Mouse (Mus musculus): ENCODE results near the gene 9930104L06Rik. TPM values are rescaled to one million over a fixed set of nuclear protein-coding genes. Genes with fewer than 3 reads are reported as not detected.
A peak's percentile ranks its signal among the peaks of the same experiment; 100 is the strongest.
"Not testable (repeated sequence)": the region's sequence is repeated elsewhere in the genome, so short reads cannot be mapped to it uniquely, and the experiment has no call there.

The 9930104L06Rik gene
- polyA plus RNA-seq, 1 experiment from 2014 or later = 5.1 TPM

GRCm38 (mm10) chr4:124905417-124905816, 31.4 kb upstream of the 9930104L06Rik start:
- Histone ChIP-seq H3K27ac (replicated peaks; ENCODE audit: low read depth, low read length) (no peak overlapping the region), H3K4me3 (ENCODE audit: low read depth, low read length) (no peak overlapping the region), H3K4me2 (ENCODE audit: low read depth, severe bottlenecking) (no peak overlapping the region), H3K9me3 (ENCODE audit: control insufficient read depth, low read length) (no peaks in the 10 kb centered on the region), H3K4me1 (ENCODE audit: control insufficient read depth, insufficient read depth, low read length) (peaks cover 7% of the 10 kb centered on the region), H3K27me3 (ENCODE audit: control insufficient read depth, insufficient read depth, low read length) (0 out of 2 replicates have a peak, but pooled peaks cover 3% of the 10 kb centered on the region), H3K36me3 (ENCODE audit: control insufficient read depth, insufficient read depth, low read length) (no peaks in the 10 kb centered on the region), H3K9ac (ENCODE audit: low read length) (no peak overlapping the region)
- 60% methylated on average over 4 of the region's 4 CpGs for WGBS
- no peak for ATAC-seq (ENCODE audit: insufficient number of reproducible peaks, low FRiP score, low TSS enrichment, low read depth)
- no peak for DNase-seq (ENCODE audit: low spot score)

DNA sequence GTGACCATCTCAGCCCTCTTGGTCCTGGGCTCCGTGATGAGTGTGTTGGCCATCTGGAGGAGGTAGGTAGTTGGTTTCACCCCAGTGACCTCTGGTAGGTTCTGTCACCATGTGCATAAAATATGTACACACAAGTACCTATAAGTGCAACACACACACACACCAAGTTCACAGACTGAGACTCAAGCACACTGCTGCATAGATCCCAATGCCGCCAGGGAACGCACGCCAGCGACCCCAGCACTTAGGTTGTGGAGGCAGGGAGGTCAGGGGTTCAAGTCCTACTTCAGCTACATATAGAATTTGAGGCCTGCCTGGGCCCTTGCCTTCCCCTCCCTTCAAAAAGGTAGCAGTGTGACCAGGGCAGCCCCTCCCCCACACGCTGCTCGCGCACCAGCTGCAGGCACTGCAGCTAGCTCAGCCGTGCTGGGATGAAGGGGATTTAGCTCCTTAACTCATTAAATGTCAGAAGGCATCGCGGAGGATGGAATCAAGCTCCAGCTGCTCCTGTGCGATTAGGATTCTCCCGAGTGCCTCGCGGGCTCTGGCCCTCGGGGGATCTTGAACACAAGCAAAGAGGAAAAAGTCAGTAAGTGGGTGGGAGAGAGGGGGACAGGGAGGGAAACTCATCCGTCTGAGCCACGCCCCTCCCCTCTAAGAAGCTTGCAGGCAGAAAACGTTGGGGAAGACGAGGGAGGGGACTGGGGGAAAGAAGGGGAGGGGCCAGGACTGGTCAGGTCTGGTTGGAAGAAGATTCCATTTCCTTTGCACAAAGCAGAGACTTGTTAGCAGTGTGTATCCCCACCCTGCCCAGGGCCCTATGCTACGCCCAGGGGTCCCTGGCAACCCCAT, 30.7 kb upstream of the 9930104L06Rik start:
- ATAC-seq (ENCODE audit: insufficient number of reproducible peaks, low FRiP score, low TSS enrichment, low read depth) = peak; percentile 73
- H3K27ac ChIP-seq (replicated peaks; ENCODE audit: low read depth, low read length) = no peak overlapping the region
- H3K4me2 ChIP-seq (ENCODE audit: low read depth, severe bottlenecking) = peak overlapping the region; percentile 46
- H3K27me3 ChIP-seq (ENCODE audit: control insufficient read depth, insufficient read depth, low read length) = 0 out of 2 replicates have a peak, but pooled peaks cover 3% of the 10 kb centered on the region
- no peaks in the 10 kb centered on the region for H3K36me3 ChIP-seq (ENCODE audit: control insufficient read depth, insufficient read depth, low read length)
- peak overlapping the region; percentile 18 for H3K4me3 ChIP-seq (ENCODE audit: low read depth, low read length)
- H3K9me3 ChIP-seq (ENCODE audit: control insufficient read depth, low read length) = no peaks in the 10 kb centered on the region
- 7% methylated on average over 21 of the region's 21 CpGs for WGBS
- peak; percentile 81 for DNase-seq (ENCODE audit: low spot score)
- peaks cover 7% of the 10 kb centered on the region for H3K4me1 ChIP-seq (ENCODE audit: control insufficient read depth, insufficient read depth, low read length)
- H3K9ac ChIP-seq (ENCODE audit: low read length) = no peak overlapping the region

DNA sequence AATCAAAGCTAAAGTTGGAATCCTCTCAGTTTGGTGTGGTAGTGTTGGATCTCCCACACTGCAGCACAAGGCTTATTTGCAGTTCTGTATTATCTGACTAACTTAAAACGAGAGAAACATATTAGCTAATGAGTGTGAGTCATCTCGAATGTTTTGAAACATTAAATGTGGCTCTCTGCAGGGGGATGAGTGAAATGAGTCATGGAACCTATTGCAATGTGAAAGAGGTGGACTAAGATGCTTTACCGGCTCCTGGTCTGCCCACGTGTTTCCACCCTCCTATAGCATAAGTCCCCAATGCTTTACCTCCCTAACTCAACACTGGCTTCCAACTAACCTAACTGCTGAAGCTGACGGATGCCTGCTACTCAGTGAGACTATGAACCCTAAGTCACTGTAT, 8.7 kb upstream of the 9930104L06Rik start:
- Histone ChIP-seq H3K9ac (ENCODE audit: low read length) (no peak overlapping the region), H3K4me1 (ENCODE audit: control insufficient read depth, insufficient read depth, low read length) (no peaks in the 10 kb centered on the region), H3K36me3 (ENCODE audit: control insufficient read depth, insufficient read depth, low read length) (peaks cover 14% of the 10 kb centered on the region; the same call in 1 of the 2 replicates), H3K4me3 (ENCODE audit: low read depth, low read length) (no peak overlapping the region), H3K27me3 (ENCODE audit: control insufficient read depth, insufficient read depth, low read length) (no peaks in the 10 kb centered on the region), H3K27ac (replicated peaks; ENCODE audit: low read depth, low read length) (no peak overlapping the region), H3K9me3 (ENCODE audit: control insufficient read depth, low read length) (no peaks in the 10 kb centered on the region), H3K4me2 (ENCODE audit: low read depth, severe bottlenecking) (no peak overlapping the region)
- ATAC-seq (ENCODE audit: insufficient number of reproducible peaks, low FRiP score, low TSS enrichment, low read depth) (no peak), DNase-seq (ENCODE audit: low spot score) (no peak)
- 93% methylated on average over 5 of the region's 5 CpGs for WGBS

DNA sequence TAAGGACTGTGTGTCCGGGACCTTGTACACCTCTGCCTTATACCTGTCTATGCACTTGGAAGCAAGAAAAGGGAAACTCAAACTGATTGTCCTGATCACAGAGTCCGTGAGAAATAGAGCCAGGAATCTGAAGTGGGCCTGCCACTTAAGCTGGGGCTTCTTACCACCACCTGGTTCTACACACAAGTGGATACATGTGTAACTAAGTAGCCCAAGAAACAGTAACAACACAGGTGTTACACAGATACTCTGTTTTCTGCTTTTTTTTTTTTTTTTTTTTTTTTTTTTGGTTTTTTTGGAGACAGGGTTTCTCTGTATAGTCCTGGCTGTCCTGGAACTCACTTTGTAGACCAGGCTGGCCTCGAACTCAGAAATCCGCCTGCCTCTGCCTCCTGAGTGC, 2.4 kb downstream of the 9930104L06Rik start, which contains the start of gene Cdca8:
TSS of gene Cdca8 (minus strand) at position 101 of the 400 bp plus-strand sequence.
- H3K4me3 ChIP-seq (ENCODE audit: low read depth, low read length) = 0 out of 2 replicates have a peak within 1 kb of the TSS, but pooled peaks have one; percentile 8
- over 99% methylated on average over 4 of the region's 4 CpGs for WGBS
- not testable (repeated sequence) for H3K9ac ChIP-seq (ENCODE audit: low read length); H3K27me3 ChIP-seq (ENCODE audit: control insufficient read depth, insufficient read depth, low read length); ATAC-seq (ENCODE audit: insufficient number of reproducible peaks, low FRiP score, low TSS enrichment, low read depth); DNase-seq (ENCODE audit: low spot score); H3K27ac ChIP-seq (replicated peaks; ENCODE audit: low read depth, low read length); H3K36me3 ChIP-seq (ENCODE audit: control insufficient read depth, insufficient read depth, low read length); H3K9me3 ChIP-seq (ENCODE audit: control insufficient read depth, low read length); H3K4me2 ChIP-seq (ENCODE audit: low read depth, severe bottlenecking)
- peaks cover 12% of the 10 kb centered on the region for H3K4me1 ChIP-seq (ENCODE audit: control insufficient read depth, insufficient read depth, low read length)

DNA sequence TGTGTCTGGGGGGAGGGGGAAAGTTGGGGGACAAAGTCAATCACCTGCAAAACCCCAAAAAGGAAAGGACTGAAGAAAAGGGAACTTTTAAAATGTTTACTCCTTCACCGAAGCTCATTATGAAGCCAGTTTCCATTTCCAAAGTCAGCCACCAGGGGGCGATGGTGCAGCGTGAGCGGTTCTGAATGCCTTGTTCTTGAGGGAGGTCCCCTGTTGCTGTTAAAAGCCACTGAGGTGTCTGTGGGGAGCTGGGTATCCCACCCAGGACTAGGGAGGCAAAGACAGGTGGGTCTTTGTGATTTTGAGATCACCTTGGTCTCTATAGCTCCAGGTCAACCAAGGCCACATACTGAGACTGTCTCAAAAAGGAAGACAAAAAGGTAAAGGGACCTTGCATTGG, 6.2 kb downstream of the 9930104L06Rik start:
- H3K4me2 ChIP-seq (ENCODE audit: low read depth, severe bottlenecking) = no peak overlapping the region
- H3K9ac ChIP-seq (ENCODE audit: low read length) = no peak overlapping the region
- DNase-seq (ENCODE audit: low spot score) (peak; percentile 95), ATAC-seq (ENCODE audit: insufficient number of reproducible peaks, low FRiP score, low TSS enrichment, low read depth) (no peak)
- peaks cover 16% of the 10 kb centered on the region for H3K27me3 ChIP-seq (ENCODE audit: control insufficient read depth, insufficient read depth, low read length)
- no peak overlapping the region for H3K27ac ChIP-seq (replicated peaks; ENCODE audit: low read depth, low read length)
- H3K4me3 ChIP-seq (ENCODE audit: low read depth, low read length) = no peak overlapping the region
- no peaks in the 10 kb centered on the region; the same call in 1 of the 2 replicates for H3K4me1 ChIP-seq (ENCODE audit: control insufficient read depth, insufficient read depth, low read length)
- peaks cover 8% of the 10 kb centered on the region; the same call in 1 of the 2 replicates for H3K36me3 ChIP-seq (ENCODE audit: control insufficient read depth, insufficient read depth, low read length)
- WGBS = 8% methylated on average over 4 of the region's 4 CpGs
- H3K9me3 ChIP-seq (ENCODE audit: control insufficient read depth, low read length) = no peaks in the 10 kb centered on the region

- no peak for ATAC-seq (ENCODE audit: insufficient number of reproducible peaks, low FRiP score, low TSS enrichment, low read depth)
- Histone ChIP-seq H3K4me3 (ENCODE audit: low read depth, low read length) (no peak overlapping the region), H3K9ac (ENCODE audit: low read length) (no peak overlapping the region), H3K36me3 (ENCODE audit: control insufficient read depth, insufficient read depth, low read length) (peaks cover 4% of the 10 kb centered on the region; the same call in 1 of the 2 replicates), H3K27ac (replicated peaks; ENCODE audit: low read depth, low read length) (no peak overlapping the region), H3K9me3 (ENCODE audit: control insufficient read depth, low read length) (no peaks in the 10 kb centered on the region), H3K27me3 (ENCODE audit: control insufficient read depth, insufficient read depth, low read length) (peaks cover 22% of the 10 kb centered on the region), H3K4me1 (ENCODE audit: control insufficient read depth, insufficient read depth, low read length) (no peaks in the 10 kb centered on the region), H3K4me2 (ENCODE audit: low read depth, severe bottlenecking) (no peak overlapping the region)
- DNase-seq (ENCODE audit: low spot score) = no peak
- 51% methylated on average over 5 of the region's 5 CpGs for WGBS
Observed at GRCm38 (mm10) chr4:124943781-124944180, 6.9 kb downstream of the 9930104L06Rik start.

GRCm38 (mm10) chr4:124944961-124945360, 8.1 kb downstream of the 9930104L06Rik start:
- H3K27ac ChIP-seq (replicated peaks; ENCODE audit: low read depth, low read length) = no peak overlapping the region
- WGBS = 55% methylated on average over 2 of the region's 2 CpGs

DNA sequence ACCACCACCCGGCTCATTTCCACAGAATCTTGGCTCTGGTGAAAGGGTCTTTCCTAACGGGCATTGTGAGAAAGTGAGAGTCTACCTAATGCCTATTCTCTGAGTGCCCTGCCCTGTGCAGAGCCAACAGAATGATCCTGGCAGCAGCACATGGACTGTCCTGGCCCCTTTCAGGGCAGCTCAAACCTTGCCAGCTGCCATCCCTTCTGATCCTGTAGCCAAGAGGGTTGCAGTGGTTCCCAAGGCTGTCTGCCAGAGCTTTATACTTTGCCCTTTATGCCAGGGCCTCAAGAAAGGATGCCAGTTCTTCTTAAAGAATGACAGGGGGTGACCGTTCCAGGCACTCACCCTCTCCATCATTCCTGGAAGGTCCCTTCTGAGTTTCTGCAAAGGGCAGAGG, 12.6 kb downstream of the 9930104L06Rik start:
- ATAC-seq (ENCODE audit: insufficient number of reproducible peaks, low FRiP score, low TSS enrichment, low read depth) = no peak
- no peak overlapping the region for H3K27ac ChIP-seq (replicated peaks; ENCODE audit: low read depth, low read length)
- 78% methylated on average over 3 of the region's 3 CpGs for WGBS

More at GRCm38 (mm10) chr4:124944961-124945360, 8.1 kb downstream of the 9930104L06Rik start:
- Histone ChIP-seq H3K4me1 (ENCODE audit: control insufficient read depth, insufficient read depth, low read length) (peaks cover 2% of the 10 kb centered on the region), H3K27me3 (ENCODE audit: control insufficient read depth, insufficient read depth, low read length) (peaks cover 24% of the 10 kb centered on the region), H3K9ac (ENCODE audit: low read length) (no peak overlapping the region), H3K9me3 (ENCODE audit: control insufficient read depth, low read length) (no peaks in the 10 kb centered on the region), H3K4me2 (ENCODE audit: low read depth, severe bottlenecking) (no peak overlapping the region), H3K4me3 (ENCODE audit: low read depth, low read length) (no peak overlapping the region), H3K36me3 (ENCODE audit: control insufficient read depth, insufficient read depth, low read length) (peaks cover 2% of the 10 kb centered on the region; the same call in 1 of the 2 replicates)
- ATAC-seq (ENCODE audit: insufficient number of reproducible peaks, low FRiP score, low TSS enrichment, low read depth) (no peak), DNase-seq (ENCODE audit: low spot score) (no peak)

More for the DNA sequence above, 12.6 kb downstream of the 9930104L06Rik start:
- no peak overlapping the region for H3K9ac ChIP-seq (ENCODE audit: low read length)
- H3K9me3 ChIP-seq (ENCODE audit: control insufficient read depth, low read length) = no peaks in the 10 kb centered on the region
- H3K27me3 ChIP-seq (ENCODE audit: control insufficient read depth, insufficient read depth, low read length) = peaks cover 49% of the 10 kb centered on the region
- no peak for DNase-seq (ENCODE audit: low spot score)
- H3K4me1 ChIP-seq (ENCODE audit: control insufficient read depth, insufficient read depth, low read length) = peaks cover 17% of the 10 kb centered on the region
- no peak overlapping the region for H3K4me3 ChIP-seq (ENCODE audit: low read depth, low read length)
- no peak overlapping the region for H3K4me2 ChIP-seq (ENCODE audit: low read depth, severe bottlenecking)
- no peaks in the 10 kb centered on the region for H3K36me3 ChIP-seq (ENCODE audit: control insufficient read depth, insufficient read depth, low read length)

Measured in limb, embryonic 11.5 days (tissue).